Mouse (Mus musculus) forebrain, embryonic 16.5 days (tissue): ENCODE measurements around the gene Acat3. TPM values are rescaled to one million over a fixed set of nuclear protein-coding genes. Genes with fewer than 3 reads are reported as not detected.

ENCODE experiments used
- ATAC-seq: fragments of 200-750 bp; cut with Nextera tagmentation; 2 replicates; pipeline ENCODE4 v1.8.0; 2017; ENCODE audit warnings: mild to moderate bottlenecking, moderate library complexity
- H3K27ac ChIP-seq: fragments of 300-500 bp; sonication (generic); 2 replicates; pipeline ENCODE4 v1.5.1; 2014; ENCODE audit warnings: low read length, control low read depth
- H3K27me3 ChIP-seq: fragments of 300-500 bp; sonication (generic); replicated peaks from 2 replicates; pipeline ENCODE4 v1.6.1; 2014; ENCODE audit warnings: low read length; ENCODE audit not compliant: control insufficient read depth, insufficient read depth
- H3K36me3 ChIP-seq: fragments of 300-500 bp; sonication (generic); 2 replicates; pipeline ENCODE4 v1.6.1; 2014; ENCODE audit not compliant: control insufficient read depth, insufficient read depth
- H3K4me1 ChIP-seq: fragments of 300-500 bp; sonication (generic); replicated peaks from 2 replicates; pipeline ENCODE4 v1.6.1; 2014; ENCODE audit warnings: low read length; ENCODE audit not compliant: control insufficient read depth, insufficient read depth
- H3K4me2 ChIP-seq: fragments of 300-500 bp; sonication (generic); 2 replicates; pipeline ENCODE4 v1.6.1; 2014; ENCODE audit warnings: mild to moderate bottlenecking, low read length, control low read depth
- H3K4me3 ChIP-seq: fragments of 300-500 bp; sonication (generic); replicated peaks from 2 replicates; pipeline ENCODE4 v1.5.1; 2014; ENCODE audit warnings: mild to moderate bottlenecking, low read length, control low read depth
- H3K9ac ChIP-seq: fragments of 300-500 bp; sonication (generic); replicated peaks from 2 replicates; pipeline ENCODE4 v1.6.1; 2014; ENCODE audit warnings: low read depth, low read length, control low read depth
- H3K9me3 ChIP-seq: fragments of 300-500 bp; sonication (generic); 2 replicates; pipeline ENCODE4 v1.6.1; 2016; ENCODE audit warnings: low read length; ENCODE audit not compliant: control insufficient read depth
- WGBS: fragments of 180-500 bp; shearing (Covaris S2); extraction: QIAGEN DNeasy Blood & Tissue Kit; methylation state at CpG from one replicate; pipeline ENCODE4 v1.1.7; 2014; 5-methylcytosine and 5-hydroxymethylcytosine counted together
- polyA plus RNA-seq: library from polyadenylated mRNA; unstranded; fragments of >200 nt; fragmentation: Nextera tagmentation; extraction: Ambion mirVana; gene quantifications from 2 replicates; pipeline ENCODE4 v1.2.1, GENCODE M21; 2015

The Acat3 gene
- polyA plus RNA-seq, 1 experiment from 2014 or later, result 1.0 TPM

GRCm38 (mm10) chr17:12887021-12887775 is 53.2 kb downstream of the Acat3 start:
- peaks cover 7% of the 10 kb centered on the region for H3K4me1 ChIP-seq
- no peak overlapping the region for H3K4me3 ChIP-seq
- no peak overlapping the region for H3K4me2 ChIP-seq
- H3K27ac ChIP-seq, result no peak overlapping the region
- no peaks in the 10 kb centered on the region for H3K36me3 ChIP-seq
- H3K9ac ChIP-seq, result no peak overlapping the region
- H3K9me3 ChIP-seq, result no peaks in the 10 kb centered on the region
- 77% methylated on average over 15 of the region's 15 CpGs for WGBS
- H3K27me3 ChIP-seq, result no peaks in the 10 kb centered on the region
- ATAC-seq, result no peak

GRCm38 (mm10) chr17:12886620-12887019 is 53.8 kb downstream of the Acat3 start:
- no peak overlapping the region for H3K9ac ChIP-seq
- WGBS, result 41% methylated on average over 6 of the region's 6 CpGs
- H3K27ac ChIP-seq, result no peak overlapping the region
- no peaks in the 10 kb centered on the region for H3K36me3 ChIP-seq
- no peaks in the 10 kb centered on the region for H3K9me3 ChIP-seq
- H3K27me3 ChIP-seq, result no peaks in the 10 kb centered on the region
- H3K4me3 ChIP-seq, result no peak overlapping the region
- peaks cover 7% of the 10 kb centered on the region for H3K4me1 ChIP-seq
- ATAC-seq, result no peak
- H3K4me2 ChIP-seq, result no peak overlapping the region

- H3K4me3 ChIP-seq, result no peak overlapping the region
- H3K4me2 ChIP-seq, result no peak overlapping the region
- no peaks in the 10 kb centered on the region for H3K27me3 ChIP-seq
- no peak overlapping the region for H3K9ac ChIP-seq
- 72% methylated on average over 1 of the region's 1 CpGs for WGBS
- no peak for ATAC-seq
- H3K9me3 ChIP-seq, result no peaks in the 10 kb centered on the region
- no peak overlapping the region for H3K27ac ChIP-seq
- no peaks in the 10 kb centered on the region for H3K36me3 ChIP-seq
- H3K4me1 ChIP-seq, result no peaks in the 10 kb centered on the region
These were observed 59.2 kb downstream of the Acat3 start for GRCm38 (mm10) chr17:12881216-12881615.

GRCm38 (mm10) chr17:12880178-12880577 is 60.2 kb downstream of the Acat3 start:
- ATAC-seq, result peak; percentile 78
- WGBS, result under 1% methylated on average over 14 of the region's 14 CpGs
- no peak overlapping the region for H3K4me3 ChIP-seq

GRCm38 (mm10) chr17:12875734-12876133 is 64.7 kb downstream of the Acat3 start, which contains the start of gene Mrgprh:
Gene Mrgprh, plus strand, starts transcription at chr17:12876034.
- ATAC-seq, result no peak
- Histone ChIP-seq H3K27ac (no peak within 1 kb of the TSS), H3K4me2 (no peak within 1 kb of the TSS), H3K9me3 (no peaks in the 10 kb centered on the region), H3K4me3 (no peak within 1 kb of the TSS), H3K27me3 (no peaks in the 10 kb centered on the region), H3K9ac (no peak within 1 kb of the TSS), H3K36me3 (no peaks in the 10 kb centered on the region), H3K4me1 (peaks cover 3% of the 10 kb centered on the region; the same call in 1 of the 2 replicates)
- 76% methylated on average over 5 of the region's 5 CpGs for WGBS

More at GRCm38 (mm10) chr17:12880178-12880577, 60.2 kb downstream of the Acat3 start:
- H3K9me3 ChIP-seq, result no peaks in the 10 kb centered on the region
- no peaks in the 10 kb centered on the region for H3K4me1 ChIP-seq
- H3K9ac ChIP-seq, result no peak overlapping the region
- no peak overlapping the region for H3K27ac ChIP-seq
- no peaks in the 10 kb centered on the region for H3K36me3 ChIP-seq
- H3K27me3 ChIP-seq, result no peaks in the 10 kb centered on the region
- H3K4me2 ChIP-seq, result peak overlapping the region; percentile 33

Other genes with a start within 250 kb of the Acat3 start
- 11.9 TPM in 2 replicates for gene Igf2r, start 170.9 kb downstream of the Acat3 start, polyA plus RNA-seq
- 0.43 and 0.50 TPM in 2 replicates for gene Mas1, start 72.5 kb downstream of the Acat3 start, polyA plus RNA-seq
- gene Mrgprh, start 64.6 kb downstream of the Acat3 start, polyA plus RNA-seq, result not detected in 2 replicates
- 2.2 and 2.3 TPM in 2 replicates for gene Pnldc1, start 30.4 kb downstream of the Acat3 start, polyA plus RNA-seq
- 410 and 457 TPM in 2 replicates for gene Tcp1, start 24.9 kb downstream of the Acat3 start, polyA plus RNA-seq
- 122 and 126 TPM in 2 replicates for gene Mrpl18, start 24.3 kb downstream of the Acat3 start, polyA plus RNA-seq
- 336 and 338 TPM in 2 replicates for gene Acat2, start 20.1 kb upstream of the Acat3 start, polyA plus RNA-seq
- 155 and 168 TPM in 2 replicates for gene Wtap, start 53.6 kb upstream of the Acat3 start, polyA plus RNA-seq
- 107 and 120 TPM in 2 replicates for gene Sod2, start 66.2 kb upstream of the Acat3 start, polyA plus RNA-seq
- gene Gpr31b, start 111.7 kb upstream of the Acat3 start, polyA plus RNA-seq, result 0.25 and 0.58 TPM in 2 replicates
- gene Tcp10b, start 120.5 kb upstream of the Acat3 start, polyA plus RNA-seq, result 0.17 TPM in 1 of 2 replicates, not detected in the other
- 0.09 and 0.27 TPM in 2 replicates for gene Unc93a, start 191.2 kb upstream of the Acat3 start, polyA plus RNA-seq